Mouse (Mus musculus) erythroblast, embryonic 14.5 days (primary cell): ENCODE results near the gene 2010315B03Rik.

Experiments used
- GATA1 ChIP-seq: IDR thresholded peaks from 2 replicates; pipeline ENCODE4 v1.6.1; 2012; ENCODE audit warnings: low read length, inconsistent platforms, mixed read lengths
- TAL1 ChIP-seq: IDR thresholded peaks from 3 replicates; pipeline ENCODE4 v1.6.1; 2012; ENCODE audit warnings: low read length, inconsistent platforms, mixed read lengths

- TF ChIP-seq GATA1 (no peak), TAL1 (no peak)
Measured at GRCm38 (mm10) chr9:124312171-124313142, at the start of gene 2010315B03Rik.
